Mouse (Mus musculus) kidney, embryonic 15.5 days (tissue): ENCODE data around the gene Krtap4-9. TPM values are rescaled to one million over a fixed set of nuclear protein-coding genes. Genes with fewer than 3 reads are reported as not detected.
"Not testable (repeated sequence)": the region's sequence is repeated elsewhere in the genome, so short reads cannot be mapped to it uniquely, and the experiment has no call there.

Experiments used
- ATAC-seq: fragments of 200-750 bp; cut with Nextera tagmentation; replicated peaks from 2 replicates; pipeline ENCODE4 v1.8.0; 2017; ENCODE audit warnings: moderate TSS enrichment; ENCODE audit not compliant: low FRiP score
- H3K27ac ChIP-seq: fragments of 300-500 bp; sonication (generic); 2 replicates; pipeline ENCODE4 v1.5.1; 2015; ENCODE audit warnings: mild to moderate bottlenecking, inconsistent platforms
- H3K27me3 ChIP-seq: fragments of 300-500 bp; sonication (generic); 2 replicates; pipeline ENCODE4 v1.6.1; 2015; ENCODE audit warnings: inconsistent platforms
- H3K36me3 ChIP-seq: fragments of 300-500 bp; sonication (generic); 2 replicates; pipeline ENCODE4 v1.6.1; 2015; ENCODE audit warnings: inconsistent platforms
- H3K4me1 ChIP-seq: fragments of 300-500 bp; sonication (generic); 2 replicates; pipeline ENCODE4 v1.6.1; 2015; ENCODE audit warnings: inconsistent platforms
- H3K4me2 ChIP-seq: fragments of 300-500 bp; sonication (generic); 2 replicates; pipeline ENCODE4 v1.6.1; 2015; ENCODE audit warnings: moderate library complexity, mild to moderate bottlenecking, inconsistent platforms
- H3K4me3 ChIP-seq: fragments of 300-500 bp; sonication (generic); replicated peaks from 2 replicates; pipeline ENCODE4 v1.5.1; 2015; ENCODE audit warnings: mild to moderate bottlenecking, inconsistent platforms
- H3K9ac ChIP-seq: fragments of 300-500 bp; sonication (generic); 2 replicates; pipeline ENCODE4 v1.6.1; 2015; ENCODE audit warnings: mild to moderate bottlenecking, inconsistent platforms
- H3K9me3 ChIP-seq: fragments of 300-500 bp; sonication (generic); replicated peaks from 2 replicates; pipeline ENCODE4 v1.6.1; 2016; ENCODE audit warnings: inconsistent platforms
- WGBS: fragments of 180-500 bp; shearing (Covaris S2); methylation state at CpG from one replicate; pipeline ENCODE4 v1.1.7; 2015; ENCODE audit warnings: mixed read lengths; 5-methylcytosine and 5-hydroxymethylcytosine counted together
- polyA plus RNA-seq: library from polyadenylated mRNA; unstranded; fragments of >200 nt; fragmentation: Nextera tagmentation; extraction: Ambion mirVana; gene quantifications from 2 replicates; pipeline ENCODE4 v1.2.1, GENCODE M21; 2015

Krtap4-9 gene
- polyA plus RNA-seq, result not detected in 2 replicates

DNA sequence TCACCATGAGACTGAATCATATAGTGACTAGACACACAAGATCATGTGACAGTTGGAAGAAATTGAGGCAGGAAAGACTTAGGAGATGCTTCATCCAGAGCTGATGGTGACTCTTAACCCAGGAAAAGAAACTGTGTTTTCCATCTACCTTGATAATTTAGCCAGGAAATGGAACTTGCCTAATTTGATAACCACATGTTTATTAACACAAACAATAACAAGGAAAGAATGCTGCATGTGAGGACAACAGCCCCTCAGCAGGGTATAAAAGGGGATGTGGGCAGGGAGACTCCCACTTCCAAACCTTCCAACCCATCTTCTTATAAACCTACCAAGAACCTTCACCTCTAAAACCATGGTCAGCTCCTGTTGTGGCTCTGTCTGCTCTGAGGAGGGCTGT lies at the start of gene Krtap4-9:
Krtap4-9 (plus strand) TSS at position 301 of the 400 bp plus-strand sequence.
- H3K36me3 ChIP-seq, ATAC-seq, H3K27me3 ChIP-seq: not testable (repeated sequence)

DNA sequence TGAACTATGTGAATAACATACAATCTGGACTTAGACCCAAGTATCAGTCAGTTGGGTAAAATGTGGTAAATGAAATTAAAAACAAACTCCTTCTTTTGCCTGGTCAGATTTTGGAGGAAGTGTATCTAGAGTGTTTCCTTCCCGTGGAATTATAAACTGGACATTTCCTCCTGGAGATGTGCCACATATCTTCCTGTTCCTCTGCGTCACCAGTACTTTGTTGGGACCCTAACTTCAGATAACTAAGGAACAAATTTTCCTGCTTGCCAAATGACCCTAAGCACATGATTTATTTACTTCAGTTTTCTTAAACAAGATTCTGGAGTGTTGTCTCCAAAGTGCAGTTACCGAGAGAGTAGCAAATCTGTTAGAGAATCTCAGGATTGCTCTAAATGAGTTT lies 41.0 kb upstream of the Krtap4-9 start:
- Histone ChIP-seq H3K36me3 (no peaks in the 10 kb centered on the region), H3K9me3 (no peaks in the 10 kb centered on the region), H3K4me1 (no peaks in the 10 kb centered on the region), H3K27ac (no peak overlapping the region), H3K9ac (no peak overlapping the region), H3K4me3 (no peak overlapping the region), H3K27me3 (no peaks in the 10 kb centered on the region), H3K4me2 (no peak overlapping the region)
- ATAC-seq, result no peak
- 64% methylated on average over 3 of the region's 3 CpGs for WGBS

More for the DNA sequence above, at the start of gene Krtap4-9:
- not testable (repeated sequence) for H3K4me3 ChIP-seq, H3K9ac ChIP-seq, H3K27ac ChIP-seq, H3K4me2 ChIP-seq, H3K4me1 ChIP-seq, H3K9me3 ChIP-seq

DNA sequence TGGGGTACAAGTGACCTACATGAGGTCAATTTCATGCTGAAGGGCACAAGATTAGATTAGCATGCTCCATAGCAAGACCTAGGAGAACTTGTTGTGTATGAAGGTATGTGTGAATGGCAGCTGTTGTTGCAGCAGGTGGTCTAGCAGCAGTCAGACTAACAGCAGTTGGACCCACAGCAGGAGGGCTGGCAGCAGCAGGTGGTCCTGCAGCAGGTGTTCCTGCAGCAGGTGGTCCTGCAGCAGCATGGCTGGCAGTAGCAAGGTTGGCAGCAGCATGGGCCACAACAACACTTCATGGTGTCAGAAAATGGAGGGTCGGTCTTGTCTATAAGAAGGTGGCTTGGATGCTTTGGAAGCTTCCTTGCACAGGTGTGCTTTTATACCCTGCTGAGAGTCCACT lies 26.1 kb upstream of the Krtap4-9 start:
- no peaks in the 10 kb centered on the region for H3K9me3 ChIP-seq
- H3K36me3 ChIP-seq, result no peaks in the 10 kb centered on the region
- ATAC-seq, result no peak
- H3K9ac ChIP-seq, result no peak overlapping the region
- H3K4me2 ChIP-seq, result no peak overlapping the region
- H3K27ac ChIP-seq, result no peak overlapping the region
- no peaks in the 10 kb centered on the region for H3K27me3 ChIP-seq
- H3K4me3 ChIP-seq, result no peak overlapping the region
- no peaks in the 10 kb centered on the region for H3K4me1 ChIP-seq
- WGBS, result 95% methylated on average over 1 of the region's 1 CpGs

DNA sequence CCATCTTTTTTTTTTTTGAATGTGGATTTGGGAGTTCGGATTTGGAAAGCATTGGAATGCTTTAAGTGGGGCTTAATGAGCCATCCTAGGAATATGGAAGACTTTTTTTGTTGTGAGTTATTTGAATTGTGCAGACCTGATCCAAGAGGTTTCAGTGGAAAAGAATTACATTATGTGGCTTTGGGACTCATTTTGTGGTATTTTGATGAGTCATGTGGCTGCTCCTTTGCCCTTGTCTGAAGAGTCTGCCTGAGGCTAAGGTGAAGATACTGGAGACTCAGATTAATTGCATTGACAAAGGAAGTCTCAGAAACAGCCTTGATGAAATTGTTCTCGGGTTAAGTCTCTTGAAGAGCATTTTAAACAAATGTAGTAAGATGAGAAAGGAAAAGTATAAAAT lies 16.6 kb upstream of the Krtap4-9 start:
- H3K4me3 ChIP-seq, result no peak overlapping the region
- no peaks in the 10 kb centered on the region for H3K9me3 ChIP-seq
- no peak overlapping the region for H3K9ac ChIP-seq
- 75% methylated on average over 2 of the region's 2 CpGs for WGBS
- H3K4me2 ChIP-seq, result no peak overlapping the region
- no peak overlapping the region for H3K27ac ChIP-seq
- H3K4me1 ChIP-seq, result no peaks in the 10 kb centered on the region
- no peaks in the 10 kb centered on the region for H3K36me3 ChIP-seq
- H3K27me3 ChIP-seq, result no peaks in the 10 kb centered on the region
- no peak for ATAC-seq

DNA sequence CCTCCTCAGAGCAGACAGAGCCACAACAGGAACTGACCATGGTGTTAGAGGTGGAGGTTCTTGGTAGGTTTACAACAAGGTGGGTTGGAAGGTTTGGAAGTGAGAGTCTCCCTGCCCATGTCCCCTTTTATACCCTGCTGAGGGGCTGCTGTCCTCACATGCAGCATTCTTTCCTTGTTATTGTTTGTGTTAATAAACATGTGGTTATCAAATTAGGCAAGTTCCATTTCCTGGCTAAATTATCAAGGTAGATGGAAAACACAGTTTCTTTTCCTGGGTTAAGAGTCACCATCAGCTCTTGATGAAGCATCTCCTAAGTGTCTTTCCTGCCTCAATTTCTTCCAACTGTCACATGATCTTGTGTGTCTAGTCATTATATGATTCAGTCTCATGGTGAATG lies 12.2 kb upstream of the Krtap4-9 start, which contains the start of gene Gm11595:
Gm11595 (minus strand) TSS at position 101 of the 400 bp plus-strand sequence.
- H3K4me1 ChIP-seq, H3K36me3 ChIP-seq, H3K27ac ChIP-seq, H3K9ac ChIP-seq, H3K4me2 ChIP-seq, ATAC-seq, H3K9me3 ChIP-seq, H3K4me3 ChIP-seq, H3K27me3 ChIP-seq: not testable (repeated sequence)

DNA sequence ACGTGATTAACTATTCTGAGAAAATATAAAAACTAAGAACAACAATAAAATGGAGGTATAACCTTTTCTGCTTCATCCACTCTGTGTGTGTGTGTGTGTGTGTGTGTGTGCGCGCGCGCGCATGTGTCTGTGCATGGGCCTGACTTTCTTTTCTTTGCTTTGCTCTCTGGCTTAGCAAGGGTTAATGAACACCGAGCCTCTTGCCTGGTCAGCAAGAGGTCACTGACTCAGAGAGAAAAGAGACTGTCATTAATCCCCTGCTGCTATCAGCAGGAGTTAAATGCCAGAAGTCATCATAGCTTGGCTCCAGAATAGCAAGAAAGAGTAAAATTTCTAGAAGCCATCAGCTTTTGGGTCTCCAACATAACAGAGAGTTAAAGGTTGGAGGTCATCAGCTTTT lies 6.6 kb upstream of the Krtap4-9 start:
- H3K4me1 ChIP-seq, result peaks cover 5% of the 10 kb centered on the region; the same call in 1 of the 2 replicates
- H3K4me3 ChIP-seq, result no peak overlapping the region
- no peak overlapping the region for H3K4me2 ChIP-seq
- H3K9ac ChIP-seq, result no peak overlapping the region
- WGBS, result 65% methylated on average over 7 of the region's 7 CpGs
- no peaks in the 10 kb centered on the region for H3K27me3 ChIP-seq
- H3K9me3 ChIP-seq, result no peaks in the 10 kb centered on the region
- no peak overlapping the region for H3K27ac ChIP-seq
- no peaks in the 10 kb centered on the region for H3K36me3 ChIP-seq
- ATAC-seq, result no peak

DNA sequence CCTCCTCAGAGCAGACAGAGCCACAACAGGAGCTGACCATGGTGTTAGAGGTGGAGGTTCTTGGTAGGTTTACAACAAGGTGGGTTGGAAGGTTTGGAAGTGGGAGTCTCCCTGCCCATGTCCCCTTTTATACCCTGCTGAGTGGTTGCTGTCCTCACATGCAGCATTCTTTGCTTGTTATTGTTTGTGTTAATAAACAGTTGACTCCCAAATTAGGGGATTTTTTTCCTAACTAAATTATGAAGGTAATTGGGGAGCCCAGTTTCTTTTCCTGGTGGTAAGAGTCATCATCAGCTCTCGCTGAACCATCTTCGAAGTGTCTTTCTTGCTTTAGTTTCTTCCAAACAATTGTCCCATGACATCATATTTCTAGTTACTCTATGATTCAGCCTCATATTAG lies 4.4 kb upstream of the Krtap4-9 start, which contains the start of gene Krtap4-8:
Krtap4-8 (minus strand) TSS at position 101 of the 400 bp plus-strand sequence.
- no peak for ATAC-seq
- no peaks in the 10 kb centered on the region for H3K36me3 ChIP-seq
- H3K9me3 ChIP-seq, result no peaks in the 10 kb centered on the region
- no peaks in the 10 kb centered on the region for H3K27me3 ChIP-seq
- WGBS, result 93% methylated on average over 2 of the region's 2 CpGs
- no peak within 1 kb of the TSS for H3K27ac ChIP-seq
- peaks cover 5% of the 10 kb centered on the region; the same call in 1 of the 2 replicates for H3K4me1 ChIP-seq
- no peak within 1 kb of the TSS for H3K4me2 ChIP-seq
- no peak within 1 kb of the TSS for H3K9ac ChIP-seq
- H3K4me3 ChIP-seq, result no peak within 1 kb of the TSS

DNA sequence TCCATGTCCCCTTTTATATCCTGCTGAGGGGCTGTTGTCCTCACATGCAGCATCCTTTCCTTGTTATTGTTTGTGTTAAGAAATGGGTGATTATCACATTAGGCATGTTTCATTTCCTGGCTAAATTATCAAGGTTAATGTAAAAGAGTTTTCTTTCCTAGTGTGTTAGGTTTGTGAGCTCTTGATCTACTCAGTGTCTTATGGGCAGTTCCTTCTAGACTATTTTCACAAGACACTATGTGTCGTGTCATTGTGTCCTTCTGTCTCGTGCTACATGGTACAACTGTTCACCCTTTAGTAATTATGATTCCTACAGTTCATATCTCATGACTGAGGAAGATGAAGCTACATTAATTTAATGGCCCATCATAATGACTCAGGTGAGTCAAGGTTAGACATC lies 8.4 kb downstream of the Krtap4-9 start, which contains the start of gene Gm11596:
Gm11596 (minus strand) TSS at position 101 of the 400 bp plus-strand sequence.
- Histone ChIP-seq H3K4me2 (no peak within 1 kb of the TSS), H3K4me3 (no peak within 1 kb of the TSS), H3K4me1 (no peaks in the 10 kb centered on the region), H3K27ac (no peak within 1 kb of the TSS), H3K9ac (no peak within 1 kb of the TSS), H3K36me3 (no peaks in the 10 kb centered on the region), H3K27me3 (no peaks in the 10 kb centered on the region), H3K9me3 (no peaks in the 10 kb centered on the region)
- 68% methylated on average over 2 of the region's 2 CpGs for WGBS
- no peak for ATAC-seq

DNA sequence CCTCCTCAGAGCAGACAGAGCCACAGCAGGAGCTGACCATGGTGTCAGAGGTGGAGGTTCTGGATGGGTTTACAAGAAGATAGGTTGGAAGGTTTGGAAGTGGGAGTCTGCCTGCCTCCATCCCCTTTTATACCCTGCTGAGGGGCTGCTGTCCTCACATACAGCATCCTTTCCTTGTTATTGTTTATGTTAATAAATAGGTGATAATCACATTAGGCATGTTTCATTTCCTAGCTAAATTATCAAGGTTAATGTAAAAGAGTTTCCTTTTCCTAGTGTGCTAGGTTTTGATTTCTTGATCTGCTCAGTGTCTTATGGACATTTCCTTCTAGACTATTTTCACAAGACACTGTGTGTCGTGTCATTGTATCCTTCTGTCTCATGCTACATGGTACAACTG lies 13.8 kb downstream of the Krtap4-9 start, which contains the start of gene Gm11569:
Gm11569 (minus strand) TSS at position 101 of the 400 bp plus-strand sequence.
- H3K9me3 ChIP-seq, H3K27ac ChIP-seq, ATAC-seq, H3K36me3 ChIP-seq, H3K4me2 ChIP-seq, H3K4me1 ChIP-seq, H3K27me3 ChIP-seq, H3K9ac ChIP-seq, H3K4me3 ChIP-seq: not testable (repeated sequence)
- no CpG with 5 or more reads among the region's 1 CpGs for WGBS

DNA sequence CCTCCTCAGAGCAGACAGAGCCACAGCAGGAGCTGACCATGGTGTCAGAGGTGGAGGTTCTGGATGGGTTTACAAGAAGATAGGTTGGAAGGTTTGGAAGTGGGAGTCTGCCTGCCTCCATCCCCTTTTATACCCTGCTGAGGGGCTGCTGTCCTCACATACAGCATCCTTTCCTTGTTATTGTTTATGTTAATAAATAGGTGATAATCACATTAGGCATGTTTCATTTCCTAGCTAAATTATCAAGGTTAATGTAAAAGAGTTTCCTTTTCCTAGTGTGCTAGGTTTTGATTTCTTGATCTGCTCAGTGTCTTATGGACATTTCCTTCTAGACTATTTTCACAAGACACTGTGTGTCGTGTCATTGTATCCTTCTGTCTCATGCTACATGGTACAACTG lies 19.3 kb downstream of the Krtap4-9 start, which contains the start of gene Gm11554:
Gm11554 (minus strand) TSS at position 101 of the 400 bp plus-strand sequence.
- H3K27me3 ChIP-seq, H3K27ac ChIP-seq, ATAC-seq, H3K4me3 ChIP-seq, H3K36me3 ChIP-seq, H3K9me3 ChIP-seq, H3K4me2 ChIP-seq, H3K9ac ChIP-seq, H3K4me1 ChIP-seq: not testable (repeated sequence)
- no CpG with 5 or more reads among the region's 1 CpGs for WGBS

DNA sequence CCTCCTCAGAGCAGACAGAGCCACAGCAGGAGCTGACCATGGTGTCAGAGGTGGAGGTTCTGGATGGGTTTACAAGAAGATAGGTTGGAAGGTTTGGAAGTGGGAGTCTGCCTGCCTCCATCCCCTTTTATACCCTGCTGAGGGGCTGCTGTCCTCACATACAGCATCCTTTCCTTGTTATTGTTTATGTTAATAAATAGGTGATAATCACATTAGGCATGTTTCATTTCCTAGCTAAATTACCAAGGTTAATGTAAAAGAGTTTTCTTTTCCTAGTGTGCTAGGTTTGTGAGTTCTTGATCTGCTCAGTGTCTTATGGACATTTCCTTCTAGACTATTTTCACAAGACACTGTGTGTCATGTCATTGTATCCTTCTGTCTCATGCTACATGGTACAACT lies 24.8 kb downstream of the Krtap4-9 start, which contains the start of gene Krtap4-13:
Krtap4-13 (minus strand) TSS at position 101 of the 400 bp plus-strand sequence.
- H3K4me1 ChIP-seq, H3K27ac ChIP-seq, H3K36me3 ChIP-seq, H3K9me3 ChIP-seq, ATAC-seq, H3K4me3 ChIP-seq, H3K27me3 ChIP-seq, H3K4me2 ChIP-seq, H3K9ac ChIP-seq: not testable (repeated sequence)

DNA sequence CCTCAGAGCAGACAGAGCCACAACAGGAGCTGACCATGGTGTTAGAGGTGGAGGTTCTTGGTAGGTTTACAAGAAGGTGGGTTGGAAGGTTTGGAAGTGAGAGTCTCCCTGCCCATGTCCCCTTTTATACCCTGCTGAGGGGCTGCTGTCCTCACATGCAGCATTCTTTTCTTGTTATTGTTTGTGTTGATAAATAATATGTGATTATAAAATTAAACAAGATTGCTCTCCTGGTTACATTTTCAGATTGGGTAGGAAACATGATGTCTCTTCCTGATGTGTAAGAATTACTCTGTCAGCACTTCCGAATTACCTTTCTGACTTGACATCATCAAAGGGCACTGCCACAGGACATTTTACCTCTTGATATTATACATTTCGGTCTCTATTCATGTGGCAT lies 30.6 kb downstream of the Krtap4-9 start, which contains the start of gene Gm11564:
Gm11564 (minus strand) TSS at position 101 of the 400 bp plus-strand sequence.
- H3K4me1 ChIP-seq, ATAC-seq, H3K4me3 ChIP-seq, H3K27ac ChIP-seq, H3K9ac ChIP-seq, H3K27me3 ChIP-seq, H3K4me2 ChIP-seq, H3K9me3 ChIP-seq, H3K36me3 ChIP-seq: not testable (repeated sequence)
- WGBS, result 72% methylated on average over 2 of the region's 2 CpGs
